Mouse (Mus musculus) adrenal gland, postnatal 10 days (tissue): ENCODE results near the gene Sult1a1. TPM values are rescaled to one million over a fixed set of nuclear protein-coding genes. Genes with fewer than 3 reads are reported as not detected.

ENCODE experiments used
- DNase-seq: peaks from one replicate; pipeline ENCODE4 v3.0.0; 2021; ENCODE audit warnings: mixed read lengths
- long read RNA-seq, 2 experiments: library from polyadenylated mRNA; stranded (forward); transcript quantifications; one replicate each; pipeline ENCODE4 v2.0.0; 2021
- total RNA-seq, 2 experiments: library from RNA; stranded (reverse); gene quantifications; 2 replicates each; pipeline ENCODE4 v1.2.3; 2021

Sult1a1 gene
- total RNA-seq = 100 to 1,000 TPM in 1 of 2 experiments, 10 to 100 TPM in 1; 53.9 to 125 TPM
- long read RNA-seq, experiment 1, transcript Sult1a1-202 (8 exons, 1,289 nt) = major isoform, 113 of 148 reads
- long read RNA-seq, experiment 1, partial matches to known transcripts = 22 of 148 reads
- long read RNA-seq, experiment 1, other reads (novel, unspliced or antisense) = 9 of 148 reads
- long read RNA-seq, experiment 2, transcript Sult1a1-202 (8 exons, 1,289 nt) = major isoform, 18 of 32 reads
- long read RNA-seq, experiment 2, partial matches to known transcripts = 1 of 32 reads
- long read RNA-seq, experiment 2, other reads (novel, unspliced or antisense) = 10 of 32 reads

DNA sequence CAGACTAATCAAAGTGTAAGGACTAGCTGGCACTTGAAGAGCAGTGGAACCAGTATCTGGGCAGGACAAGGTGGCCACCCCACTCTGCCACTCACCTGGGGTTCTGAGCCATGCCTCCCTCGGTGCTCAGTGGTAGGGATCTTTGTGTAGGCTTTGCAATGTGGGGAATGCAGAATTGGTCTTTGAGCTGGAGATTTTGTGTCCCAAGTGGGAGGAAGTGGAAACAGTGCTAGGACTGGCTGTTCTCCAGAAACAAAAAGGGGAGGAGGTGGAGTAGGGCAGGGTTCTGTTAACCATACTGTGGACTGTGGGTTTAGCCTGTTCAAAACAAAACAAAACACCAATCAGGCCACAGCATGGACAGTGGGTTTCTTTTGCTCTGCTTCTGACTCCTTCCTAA is at the start of gene Sult1a1:
TSS of gene Sult1a1 (minus strand) at position 226 of the 400 bp plus-strand sequence.
- DNase-seq = peak; percentile 66

- no peak for DNase-seq
Observed at GRCm38 (mm10) chr7:126725667-126726066, 49.4 kb upstream of the Sult1a1 start.

GRCm38 (mm10) chr7:126725077-126725476 is 48.8 kb upstream of the Sult1a1 start:
- no peak for DNase-seq

DNA sequence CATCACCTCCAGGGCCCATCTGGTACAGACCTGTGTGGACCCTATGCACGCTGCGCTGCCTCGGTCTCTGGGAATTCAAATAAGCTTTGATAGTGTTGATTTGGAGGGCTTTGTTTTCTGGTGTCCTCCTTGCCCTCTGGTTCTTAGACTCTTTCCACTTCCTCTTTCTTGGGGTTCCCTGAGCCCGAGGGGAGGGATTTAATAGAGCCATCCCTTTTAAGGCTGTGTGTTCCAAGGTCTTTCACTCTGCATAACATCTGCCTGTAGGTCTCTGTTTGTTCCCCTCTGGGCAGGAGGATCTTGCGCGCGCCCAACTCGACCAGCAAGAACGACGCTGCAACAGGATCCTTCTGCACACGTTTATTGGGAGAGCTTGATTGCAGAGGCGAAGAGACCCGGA is 45.4 kb upstream of the Sult1a1 start:
- DNase-seq = no peak

GRCm38 (mm10) chr7:126718787-126719337 is 42.6 kb upstream of the Sult1a1 start:
- DNase-seq = peak; percentile 6

DNA sequence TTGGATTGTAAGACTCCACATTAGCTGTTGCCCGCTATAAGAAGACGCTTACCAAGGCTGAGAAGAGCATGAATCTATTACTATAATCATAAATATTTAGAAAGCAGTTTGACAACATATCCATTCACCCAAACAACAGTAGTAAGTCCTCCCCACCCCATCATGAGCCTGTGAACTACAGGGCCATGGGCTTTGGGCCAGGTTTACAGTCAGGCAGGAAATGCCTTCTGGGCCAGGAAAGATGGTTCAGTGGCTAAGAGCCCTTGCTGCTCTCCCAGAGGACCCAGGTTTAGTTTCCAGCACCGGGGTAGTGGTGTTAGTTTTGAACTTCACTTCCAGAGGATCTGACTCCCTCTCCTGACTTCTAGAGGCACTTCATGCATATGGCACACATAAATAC is 41.3 kb upstream of the Sult1a1 start:
- no peak for DNase-seq

- no peak for DNase-seq
Observed at GRCm38 (mm10) chr7:126715679-126716078, 39.4 kb upstream of the Sult1a1 start.

DNA sequence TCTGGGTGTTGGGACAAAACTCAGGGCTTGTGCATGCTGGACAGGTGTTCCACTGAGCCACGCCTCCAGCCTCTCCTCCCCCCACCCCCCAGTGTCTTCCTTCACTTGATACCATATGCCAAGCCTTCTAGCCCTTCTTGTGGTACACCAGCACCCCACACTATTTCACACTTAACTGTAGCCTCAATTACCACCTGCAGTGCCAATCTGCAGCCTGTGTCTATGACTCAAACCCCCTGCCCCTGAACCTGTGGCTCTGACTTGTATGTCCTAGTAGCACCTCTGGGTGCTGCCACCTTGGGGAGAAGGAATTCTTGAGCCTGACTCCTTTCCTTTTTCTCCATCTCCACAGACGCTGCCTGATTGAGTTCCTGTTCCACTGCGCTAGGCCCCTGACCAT is 35.7 kb upstream of the Sult1a1 start:
- DNase-seq = no peak

DNA sequence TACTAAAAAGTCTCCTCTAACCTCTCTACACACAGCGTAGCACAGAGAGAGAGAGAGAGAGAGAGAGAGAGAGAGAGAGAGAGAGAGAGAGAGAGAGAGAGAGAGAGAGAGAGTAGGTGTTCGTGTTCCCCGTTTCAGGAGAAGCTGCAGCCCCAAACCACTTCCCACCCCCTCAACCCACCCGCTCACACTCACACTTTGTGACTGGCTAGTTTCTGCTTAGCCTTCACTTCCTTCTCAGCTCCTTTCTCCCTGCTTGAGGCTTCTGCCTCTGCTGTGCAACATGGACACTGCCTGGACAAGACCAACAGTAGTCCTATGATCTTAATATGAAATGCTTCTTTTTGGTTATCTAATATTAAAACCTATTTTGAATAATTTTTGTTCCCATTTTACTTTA is 34.0 kb upstream of the Sult1a1 start:
- DNase-seq = no peak

GRCm38 (mm10) chr7:126708175-126708952 is 32.1 kb upstream of the Sult1a1 start:
- no peak for DNase-seq

- DNase-seq = no peak
Observed at GRCm38 (mm10) chr7:126707442-126708174, 31.4 kb upstream of the Sult1a1 start, which contains the start of gene Coro1a. Coro1a (minus strand) TSS chr7:126707787.

DNA sequence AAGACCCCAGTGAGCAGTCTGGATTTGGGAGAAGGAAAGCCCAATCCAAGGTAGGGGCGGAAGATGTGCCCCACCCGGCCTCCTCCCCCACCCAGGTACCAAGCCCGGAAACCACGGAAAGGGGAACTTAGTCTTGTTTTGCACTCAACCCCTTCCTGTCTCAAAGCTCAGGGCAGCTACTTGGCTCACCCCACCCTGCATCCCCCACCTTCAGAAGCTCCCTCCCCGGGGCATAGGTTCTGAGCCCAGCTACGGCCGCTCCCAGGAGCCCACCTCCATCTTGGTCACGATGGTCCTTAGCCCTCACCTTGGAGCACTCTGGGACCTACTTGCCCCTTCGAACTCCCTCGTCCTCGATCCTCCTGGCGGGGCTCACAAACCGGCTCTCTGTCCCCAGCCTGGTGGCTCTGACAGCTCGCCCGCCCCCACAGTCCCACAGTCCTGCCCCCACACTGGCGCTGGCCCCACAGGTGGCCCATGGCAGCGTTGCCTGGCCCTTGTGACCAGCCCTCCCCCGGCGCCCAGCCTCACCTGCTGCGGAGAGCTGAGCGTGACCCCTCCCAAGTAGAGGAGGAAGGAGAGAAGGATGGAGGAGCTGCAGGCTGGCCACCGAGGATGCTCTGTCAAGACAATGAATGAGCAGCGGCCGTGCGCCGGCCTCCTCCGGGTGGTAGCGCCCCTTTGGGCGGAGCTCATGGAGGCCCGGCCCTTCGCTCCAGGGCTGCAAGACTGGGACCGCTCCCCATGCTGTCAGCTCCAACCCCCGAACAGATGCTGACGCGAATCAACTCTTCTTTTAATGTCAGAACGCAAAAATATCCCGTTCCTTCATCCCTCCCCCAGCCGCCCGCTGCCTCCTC is 28.1 kb upstream of the Sult1a1 start:
- DNase-seq = peak; percentile 84

- DNase-seq = no peak
Observed at GRCm38 (mm10) chr7:126703757-126704077, 27.5 kb upstream of the Sult1a1 start.

DNA sequence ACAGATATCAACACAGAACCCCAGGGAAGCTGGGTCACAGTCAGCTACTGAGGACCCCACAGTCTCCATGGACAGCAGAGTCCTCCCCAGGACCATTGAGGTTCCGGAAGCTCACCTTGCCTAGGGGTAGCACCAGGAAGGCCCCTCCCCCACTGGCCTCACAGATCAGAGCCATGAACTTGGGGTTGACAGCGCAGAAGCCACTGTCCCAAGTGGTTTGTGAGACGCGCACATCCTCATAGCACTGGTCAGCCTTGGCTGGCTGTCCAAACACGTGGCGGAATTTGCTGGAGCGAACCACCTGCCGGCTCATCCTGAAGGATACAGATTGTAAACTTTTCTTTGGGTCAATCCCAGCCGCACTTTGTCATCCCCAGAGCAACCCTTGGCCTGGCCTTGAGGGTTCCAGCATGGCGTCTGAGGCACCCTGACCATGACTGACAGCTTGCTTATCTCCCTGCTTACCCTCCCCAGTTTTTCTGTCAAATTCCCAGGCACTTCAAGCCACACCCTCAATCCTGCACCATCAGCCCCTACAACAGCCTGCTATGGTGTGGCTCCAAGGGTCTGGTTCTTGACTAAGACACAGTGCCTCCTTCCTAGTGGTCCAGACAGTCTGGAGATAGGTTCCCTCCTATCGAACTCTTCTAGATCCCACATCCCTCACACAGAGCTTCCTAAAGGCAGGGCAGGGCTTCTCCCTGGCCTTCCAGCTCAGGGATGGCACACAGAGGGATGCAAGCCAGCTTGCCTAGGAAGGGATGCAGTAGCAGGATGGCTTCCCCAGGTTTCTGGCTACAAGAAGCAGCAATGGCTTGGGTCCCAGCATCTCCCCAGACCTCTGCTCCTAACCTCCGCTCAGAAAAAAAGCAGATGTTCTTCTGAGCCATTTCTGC is 26.9 kb upstream of the Sult1a1 start:
- peak; percentile 7 for DNase-seq

DNA sequence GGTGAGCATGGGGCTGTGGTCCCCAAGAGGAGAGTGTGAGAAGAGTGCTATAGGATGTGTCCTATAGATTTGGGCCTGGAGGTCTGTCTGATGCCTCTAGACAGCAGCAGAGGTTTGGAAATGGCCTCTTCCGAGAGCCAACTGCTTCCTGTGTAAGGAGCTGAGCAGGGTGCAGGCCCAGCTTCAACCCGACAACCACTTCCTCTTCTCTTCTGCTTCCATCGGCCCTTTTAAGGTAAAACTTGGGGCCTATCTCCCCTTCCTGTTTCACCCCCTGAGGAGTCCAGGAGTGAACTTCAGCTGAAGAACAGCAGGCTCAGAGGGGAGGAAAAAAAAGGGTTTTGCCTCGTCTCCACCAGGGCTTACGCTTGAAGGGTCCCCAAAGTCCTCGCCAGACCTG is 26.1 kb upstream of the Sult1a1 start:
- DNase-seq = no peak

DNA sequence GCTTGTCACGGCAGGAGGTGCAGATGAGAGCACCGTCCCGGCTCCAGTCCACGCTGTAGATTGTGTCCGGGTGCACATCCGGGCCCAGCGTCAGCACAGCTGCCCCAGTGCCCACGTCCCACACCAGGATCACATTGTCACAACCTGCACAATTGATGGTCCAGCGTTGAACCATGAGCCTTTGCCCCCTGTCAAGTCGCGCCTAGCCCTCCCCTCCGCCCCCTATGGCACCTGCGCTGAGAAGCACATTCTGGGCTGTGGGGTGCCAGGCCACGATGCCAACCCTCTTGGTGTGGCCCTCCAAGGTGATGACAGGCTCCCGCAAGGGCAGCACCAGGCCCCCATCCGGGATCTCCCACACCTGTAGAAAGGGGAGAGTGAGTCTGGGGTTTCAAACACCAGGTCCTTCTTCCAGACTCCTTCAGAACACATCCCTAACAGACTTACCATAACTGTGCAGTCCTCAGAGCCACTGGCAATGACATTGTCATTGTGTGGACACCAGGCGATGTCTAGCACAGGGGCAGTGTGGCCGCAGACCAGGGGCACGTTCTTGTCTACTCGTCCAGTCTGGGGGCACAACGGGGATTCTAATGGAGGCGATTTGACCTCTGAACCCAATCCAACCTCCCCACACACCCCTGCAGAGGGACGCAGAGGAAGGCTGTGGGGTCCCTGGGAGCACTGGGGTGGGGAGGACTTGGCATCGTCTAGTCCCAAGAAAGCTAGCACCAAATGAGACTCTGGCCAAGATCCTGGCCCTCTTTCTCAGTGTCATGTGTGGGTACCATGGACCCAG is 25.5 kb upstream of the Sult1a1 start:
- DNase-seq = no peak

DNA sequence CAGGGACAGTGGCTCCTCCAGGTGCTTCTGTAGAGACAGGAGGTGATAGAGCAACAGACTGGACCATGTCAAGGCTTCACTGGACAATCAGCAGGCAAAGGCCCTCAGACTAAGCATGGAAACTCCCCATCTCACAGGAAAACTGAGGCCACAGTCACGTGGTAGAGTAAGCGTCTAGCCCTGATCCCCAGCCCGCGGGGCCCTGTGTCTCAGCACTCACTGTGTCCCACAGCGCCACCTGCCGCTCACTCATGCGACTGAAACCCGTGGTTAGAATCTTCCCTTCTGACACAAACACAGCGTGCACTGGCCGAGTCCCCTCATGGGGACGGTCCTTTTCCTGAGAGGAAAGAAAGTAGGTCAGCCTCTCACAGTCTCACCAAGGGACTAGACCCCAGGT is 24.8 kb upstream of the Sult1a1 start:
- DNase-seq = peak; percentile 92

- no peak for DNase-seq
Observed at GRCm38 (mm10) chr7:126700063-126701015, 24.1 kb upstream of the Sult1a1 start.

GRCm38 (mm10) chr7:126697838-126698237 is 21.6 kb upstream of the Sult1a1 start:
- no peak for DNase-seq
